ENCODE assay signal across 8 mouse cellular contexts in the genomic region with DNA sequence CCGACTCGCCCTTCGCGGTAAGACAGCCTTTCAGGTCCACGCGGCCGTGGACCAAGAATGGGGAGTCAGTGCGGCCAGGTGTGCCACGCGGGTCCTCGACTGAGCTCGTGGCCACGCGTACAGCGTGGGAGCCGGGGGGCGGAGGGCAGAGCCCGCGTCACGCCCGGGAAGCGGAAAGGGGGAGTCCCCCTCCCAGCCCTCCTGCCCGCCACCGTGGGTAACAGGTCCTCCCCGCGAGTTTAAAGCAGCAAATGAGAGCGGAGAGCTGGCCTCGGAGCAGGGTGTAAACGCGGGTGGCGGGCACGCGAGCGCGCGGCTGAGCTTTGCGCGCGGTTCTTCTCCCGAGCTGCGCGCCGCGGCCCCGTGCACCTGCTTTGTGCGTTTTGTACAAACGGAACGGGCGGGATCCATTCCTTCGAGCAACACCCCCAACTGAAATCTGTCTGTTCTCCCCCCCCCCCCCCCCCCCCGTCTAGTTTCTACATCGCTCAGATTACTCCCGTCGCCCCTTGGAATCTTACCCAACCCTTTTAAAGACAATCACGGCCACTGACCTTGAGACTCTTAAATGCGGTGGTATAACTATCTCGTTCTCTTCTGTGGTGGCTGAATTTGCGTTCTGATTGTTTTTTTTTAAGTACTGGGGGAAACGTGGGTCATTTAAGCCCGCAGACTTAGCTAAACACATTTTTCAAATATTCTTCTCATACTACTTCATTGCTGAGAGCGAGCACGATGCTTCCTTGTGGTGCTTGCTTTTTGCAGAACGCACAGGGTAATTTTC. TPM values are rescaled to one million over a fixed set of nuclear protein-coding genes. Genes with fewer than 3 reads are reported as not detected.
A peak's percentile ranks its signal among the peaks of the same experiment; 100 is the strongest.
DNase-seq lines count a peak whose midpoint lies in the region; ATAC-seq lines count a peak whose summit lies in the region.

No protein-coding gene starts in this region.

- H3K9ac ChIP-seq in hindbrain, embryonic 13.5 days, result peak overlapping the region; percentile 63
- H3K9ac ChIP-seq in midbrain, embryonic 13.5 days (replicated peaks), result peak overlapping the region; percentile 67

- peak overlapping the region; percentile 35 for H3K4me3 ChIP-seq in brown adipose tissue, adult 24 weeks (ENCODE audit: insufficient read depth, low read depth, low read length)
- H3K4me3 ChIP-seq in hindbrain, embryonic 13.5 days, result peak overlapping the region; percentile 41
- peak overlapping the region; percentile 50 for H3K4me3 ChIP-seq in midbrain, embryonic 13.5 days (replicated peaks)

- no peaks in the 10 kb centered on the region for H3K36me3 ChIP-seq in hindbrain, embryonic 13.5 days
- no peaks in the 10 kb centered on the region for H3K36me3 ChIP-seq in midbrain, embryonic 13.5 days

- no peaks in the 10 kb centered on the region for H3K9me3 ChIP-seq in hindbrain, embryonic 13.5 days
- H3K9me3 ChIP-seq in midbrain, embryonic 13.5 days, result no peaks in the 10 kb centered on the region

- peak; percentile 86 for DNase-seq in heart, adult 11 months
- DNase-seq in heart, postnatal 14 days, result no peak
- no peak for DNase-seq in thymus, postnatal 4 days
- no peak for DNase-seq in urinary bladder, adult 18-20 months (ENCODE audit: low spot score in 2 of 2)
- DNase-seq in thymus, postnatal 14 days, result no peak

- under 1% methylated on average over 60 of the region's 63 CpGs for WGBS in hindbrain, embryonic 13.5 days
- 1% methylated on average over 63 of the region's 63 CpGs for whole genome bisulfite sequencing in midbrain, embryonic 13.5 days

- H3K27me3 ChIP-seq in hindbrain, embryonic 13.5 days, result peaks cover 87% of the 10 kb centered on the region
- H3K27me3 ChIP-seq in midbrain, embryonic 13.5 days, result peaks cover 83% of the 10 kb centered on the region

- intact Hi-C loops in heart, postnatal 14 days (cut with DNase I), result no loop called here

- H3K27ac ChIP-seq in brown adipose tissue, adult 24 weeks (replicated peaks; ENCODE audit: low read depth, low read length), result no peak overlapping the region
- peak overlapping the region; percentile 82 for H3K27ac ChIP-seq in hindbrain, embryonic 13.5 days
- peak overlapping the region; percentile 66 for H3K27ac ChIP-seq in midbrain, embryonic 13.5 days

- ATAC-seq in hindbrain, embryonic 13.5 days (ENCODE audit: low FRiP score), result peak; percentile 54
- ATAC-seq in midbrain, embryonic 13.5 days, result peak; percentile 59

- H3K4me2 ChIP-seq in hindbrain, embryonic 13.5 days, result peak overlapping the region; percentile 67
- peak overlapping the region; percentile 84 for H3K4me2 ChIP-seq in midbrain, embryonic 13.5 days (replicated peaks)

- H3K4me1 ChIP-seq in brown adipose tissue, adult 24 weeks (ENCODE audit: control insufficient read depth, insufficient read depth, insufficient read length, low read length), result peaks cover 5% of the 10 kb centered on the region
- peaks cover 28% of the 10 kb centered on the region for H3K4me1 ChIP-seq in hindbrain, embryonic 13.5 days (replicated peaks)
- peaks cover 25% of the 10 kb centered on the region for H3K4me1 ChIP-seq in midbrain, embryonic 13.5 days (replicated peaks)

RNA-seq across cellular contexts. Expression of a gene that starts 12.3 kb away (rescaled TPM):
- total RNA-seq in heart, postnatal 14 days (2021), result not detected
- polyA plus RNA-seq in brown adipose tissue, adult 24 weeks (2012; ENCODE audit: insufficient read depth, insufficient read length, missing spikeins), result not detected in 2 replicates
- 5.5 and 7.8 TPM in 2 replicates for polyA plus RNA-seq in hindbrain, embryonic 13.5 days (2015; fragmentation: Nextera tagmentation; extraction: Ambion mirVana)
- polyA plus RNA-seq in midbrain, embryonic 13.5 days (2015; fragmentation: Nextera tagmentation; extraction: Ambion mirVana), result 10.4 and 10.7 TPM in 2 replicates
